Mouse (Mus musculus) urinary bladder, postnatal 0 days (tissue): ENCODE results near the gene Med27. TPM values are rescaled to one million over a fixed set of nuclear protein-coding genes. Genes with fewer than 3 reads are reported as not detected.

Source experiments
- microRNA-seq: library from miRNA; unstranded; fragments of <30 nt; microRNA quantifications from one replicate; pipeline ENCODE4, GENCODE M21; 2016
- polyA plus RNA-seq: library from polyadenylated mRNA; unstranded; fragments of >200 nt; fragmentation: Nextera tagmentation; extraction: Ambion mirVana; gene quantifications from 2 replicates; pipeline ENCODE4 v1.2.1, GENCODE M21; 2015

The Med27 gene
- polyA plus RNA-seq: 33.6 and 34.4 TPM in 2 replicates

DNA sequence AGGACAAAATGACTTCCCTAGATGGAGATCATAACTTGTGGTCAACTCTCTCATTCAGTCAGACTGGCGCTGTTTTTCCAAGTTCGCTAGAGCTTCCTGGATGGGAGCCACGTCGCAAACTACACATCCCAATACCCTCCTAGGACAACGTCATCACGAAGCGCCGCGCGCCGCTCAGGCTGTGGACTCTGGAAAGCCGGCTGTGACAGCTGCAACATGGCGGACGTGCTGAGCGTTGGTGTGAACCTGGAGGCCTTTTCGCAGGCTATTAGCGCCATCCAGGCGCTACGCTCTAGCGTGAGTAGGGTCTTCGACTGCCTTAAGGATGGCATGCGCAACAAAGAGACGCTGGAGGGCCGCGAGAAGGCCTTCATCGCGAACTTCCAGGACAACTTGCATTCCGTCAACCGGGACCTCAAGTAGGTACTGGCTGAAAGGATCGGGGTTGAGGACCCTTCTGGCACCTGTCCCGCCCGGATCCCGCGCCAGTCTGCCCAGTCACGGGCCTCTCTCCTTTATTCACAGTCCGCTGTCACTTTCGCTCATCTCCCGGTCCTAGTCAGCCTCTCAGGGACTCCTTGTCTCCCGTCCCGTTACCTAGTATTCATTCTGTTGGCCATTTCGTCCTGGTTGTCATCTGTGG lies at the start of gene Med27:
Gene Med27 (plus strand): TSS at position 191 of the 643 bp plus-strand sequence.

Small RNA genes within 50 kb of the gene (microRNA-seq; reads per million reads assigned to microRNA genes)
- not detected for gene Mir133c

Other genes with a start within 250 kb of the Med27 start
- 5.6 and 5.8 TPM in 2 replicates for gene Setx, start 222.6 kb upstream of the Med27 start, polyA plus RNA-seq
- 0.62 and 0.89 TPM in 2 replicates for gene Ntng2, start 93.8 kb upstream of the Med27 start, polyA plus RNA-seq